9 mouse cellular contexts compared by ENCODE assay signal in genomic region chr19:5428083-5428482, GRCm38 (mm10). TPM values are rescaled to one million over a fixed set of nuclear protein-coding genes. Genes with fewer than 3 reads are reported as not detected.
DNase-seq lines count a peak whose midpoint lies in the region; ATAC-seq and TF ChIP-seq lines count a peak whose summit lies in the region.
"Had no signal": no experiment of that assay in that cellular context is flagged by ENCODE, and none has a peak within 500 bp of the region (broad histone marks: within the 10 kb centered on the region; RNA-seq: fewer than 3 reads in every experiment).

No protein-coding gene starts in this region.

- WGBS in forebrain, embryonic 16.5 days = 91% methylated on average over 2 of the region's 2 CpGs

- no peak overlapping the region for H3K4me2 ChIP-seq in forebrain, embryonic 16.5 days (ENCODE audit: low read length)

- TF ChIP-seq CTCF in E14TG2a.4 (conservative IDR thresholded peaks at IDR 0.05; ENCODE audit: low read length) = peak; percentile 53

- peak; percentile 58 for DNase-seq in adrenal gland, postnatal 10 days
- no peak for DNase-seq in adrenal gland, adult 8-10 months
- DNase-seq in kidney, adult 9 months = peak; percentile 76
- no peak for DNase-seq in kidney, adult 18-20 months
- DNase-seq in kidney, postnatal 10 days = peak; percentile 53
- no peak for DNase-seq in frontal cortex, adult 2 months (ENCODE audit: extremely low spot score in 1 of 2, low spot score in 1 of 2)

- H3K36me3 ChIP-seq in E14TG2a.4 (ENCODE audit: insufficient read depth, low read length) = peaks cover 22% of the 10 kb centered on the region
- peaks cover 4% of the 10 kb centered on the region; the same call in 1 of the 2 replicates for H3K36me3 ChIP-seq in forebrain, embryonic 16.5 days (ENCODE audit: control insufficient read depth, insufficient read depth)

- H3K4me1 ChIP-seq in E14TG2a.4 (replicated peaks; ENCODE audit: low read depth, low read length) = peaks cover 37% of the 10 kb centered on the region
- H3K4me1 ChIP-seq in forebrain, embryonic 16.5 days (replicated peaks; ENCODE audit: control insufficient read depth, insufficient read depth, low read length) = peaks cover 25% of the 10 kb centered on the region

- peaks cover 7% of the 10 kb centered on the region; the same call in 1 of the 2 replicates for H3K27me3 ChIP-seq in E14TG2a.4 (ENCODE audit: insufficient read depth, low read length)
- no peaks in the 10 kb centered on the region for H3K27me3 ChIP-seq in forebrain, embryonic 16.5 days (replicated peaks; ENCODE audit: control insufficient read depth, insufficient read depth, low read length)

- H3K9me3 ChIP-seq in E14TG2a.4 (ENCODE audit: low read length) = no peaks in the 10 kb centered on the region
- no peaks in the 10 kb centered on the region for H3K9me3 ChIP-seq in forebrain, embryonic 16.5 days (ENCODE audit: control insufficient read depth, low read length)

- no peak overlapping the region for H3K27ac ChIP-seq in forebrain, embryonic 16.5 days (ENCODE audit: low read length)

- no peak overlapping the region for H3K9ac ChIP-seq in forebrain, embryonic 16.5 days (replicated peaks; ENCODE audit: low read depth, low read length)

- H3K4me3 ChIP-seq in E14TG2a.4 (replicated peaks; ENCODE audit: low read length) = no peak overlapping the region
- no peak overlapping the region for H3K4me3 ChIP-seq in forebrain, embryonic 16.5 days (replicated peaks; ENCODE audit: low read length)

- no peak for ATAC-seq in forebrain, embryonic 16.5 days

RNA-seq across cellular contexts. Expression of gene AI837181, which starts 3.1 kb away (rescaled TPM):
- total RNA-seq in adrenal gland, postnatal 10 days (2021) = 10 to 100 TPM; 42.5 to 43.8 TPM
- 10 to 100 TPM; 52.2 to 59.2 (median 52.8) TPM for total RNA-seq in adrenal gland, adult 8-10 months (2022)
- 94.3 and 95.0 TPM in 2 replicates for polyA plus RNA-seq in frontal cortex, adult 2 months (2012; rRNA removed)
- 61.1 and 62.9 TPM in 2 replicates for polyA plus RNA-seq in forebrain, embryonic 16.5 days (2015; fragmentation: Nextera tagmentation; extraction: Ambion mirVana)

RNA-seq across cellular contexts. Expression of gene Drap1, which starts 3.3 kb away (rescaled TPM):
- total RNA-seq in adrenal gland, postnatal 10 days (2021) = 100 to 1,000 TPM; 246 to 264 TPM
- 100 to 1,000 TPM; 272 to 295 (median 289) TPM for total RNA-seq in adrenal gland, adult 8-10 months (2022)
- 305 and 342 TPM in 2 replicates for polyA plus RNA-seq in frontal cortex, adult 2 months (2012; rRNA removed)
- polyA plus RNA-seq in forebrain, embryonic 16.5 days (2015; fragmentation: Nextera tagmentation; extraction: Ambion mirVana) = 283 and 294 TPM in 2 replicates

RNA-seq across cellular contexts. Expression of gene Fosl1, which starts 19.3 kb away (rescaled TPM):
- under 1 TPM in 1 of 2 experiments, not detected in 1; 0.18 TPM for total RNA-seq in adrenal gland, postnatal 10 days (2021)
- under 1 TPM in 3 of 4 experiments, not detected in 1; 0.22 to 0.86 (median 0.56) TPM for total RNA-seq in adrenal gland, adult 8-10 months (2022)
- polyA plus RNA-seq in frontal cortex, adult 2 months (2012; rRNA removed) = 0.06 and 0.19 TPM in 2 replicates
- polyA plus RNA-seq in forebrain, embryonic 16.5 days (2015; fragmentation: Nextera tagmentation; extraction: Ambion mirVana) = not detected in 2 replicates
- total RNA-seq: heart, postnatal 14 days had no signal

RNA-seq across cellular contexts. Expression of gene Tsga10ip, which starts 25.8 kb away (rescaled TPM):
- not detected for total RNA-seq in adrenal gland, postnatal 10 days (2021)
- under 1 TPM in 1 of 4 experiments, not detected in 3; 0.17 TPM for total RNA-seq in adrenal gland, adult 8-10 months (2022)
- polyA plus RNA-seq in frontal cortex, adult 2 months (2012; rRNA removed) = not detected in 2 replicates
- not detected in 2 replicates for polyA plus RNA-seq in forebrain, embryonic 16.5 days (2015; fragmentation: Nextera tagmentation; extraction: Ambion mirVana)

RNA-seq across cellular contexts. Expression of gene Ccdc85b, which starts 29.6 kb away (rescaled TPM):
- 10 to 100 TPM in 1 of 2 experiments, 1 to 10 TPM in 1; 9.4 to 11.5 TPM for total RNA-seq in adrenal gland, postnatal 10 days (2021)
- 10 to 100 TPM in 3 of 4 experiments, 1 to 10 TPM in 1; 8.9 to 12.4 (median 11.4) TPM for total RNA-seq in adrenal gland, adult 8-10 months (2022)
- 22.4 and 24.7 TPM in 2 replicates for polyA plus RNA-seq in frontal cortex, adult 2 months (2012; rRNA removed)
- 8.6 and 8.8 TPM in 2 replicates for polyA plus RNA-seq in forebrain, embryonic 16.5 days (2015; fragmentation: Nextera tagmentation; extraction: Ambion mirVana)

Comparison
In these comparisons a context has a peak if more than half of its experiments do, and no peak if none do; other contexts are left out.
1. DNase-seq: peak in adrenal gland, postnatal 10 days (single experiment), kidney, adult 9 months (single experiment) and kidney, postnatal 10 days (single experiment); none in adrenal gland, adult 8-10 months (single experiment), kidney, adult 18-20 months (single experiment) and frontal cortex, adult 2 months (0 of 2).